Mouse (Mus musculus): Measurements from ENCODE around the gene Mdk.

The Mdk gene

DNA sequence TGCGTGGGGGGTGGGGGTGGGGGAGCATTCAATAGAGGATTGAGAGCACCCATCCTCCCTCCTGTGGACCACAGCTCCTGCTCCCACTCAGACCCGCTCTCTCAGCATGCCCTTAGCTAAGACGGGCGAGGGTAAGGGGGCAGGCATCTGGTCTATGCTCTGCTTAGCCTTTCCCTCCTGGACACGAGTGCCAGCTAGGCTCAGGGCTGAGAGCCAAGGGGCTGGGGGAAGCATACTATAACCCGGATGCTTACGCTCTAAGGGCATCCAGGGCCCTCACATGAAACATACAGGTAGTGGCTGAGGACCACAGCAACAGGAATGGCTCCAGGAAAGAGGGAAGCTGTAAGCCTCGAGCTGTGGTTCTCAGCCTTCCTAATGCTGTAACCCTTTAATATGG lies 26.0 kb upstream of the Mdk start:
- no peak for DNase-seq

DNA sequence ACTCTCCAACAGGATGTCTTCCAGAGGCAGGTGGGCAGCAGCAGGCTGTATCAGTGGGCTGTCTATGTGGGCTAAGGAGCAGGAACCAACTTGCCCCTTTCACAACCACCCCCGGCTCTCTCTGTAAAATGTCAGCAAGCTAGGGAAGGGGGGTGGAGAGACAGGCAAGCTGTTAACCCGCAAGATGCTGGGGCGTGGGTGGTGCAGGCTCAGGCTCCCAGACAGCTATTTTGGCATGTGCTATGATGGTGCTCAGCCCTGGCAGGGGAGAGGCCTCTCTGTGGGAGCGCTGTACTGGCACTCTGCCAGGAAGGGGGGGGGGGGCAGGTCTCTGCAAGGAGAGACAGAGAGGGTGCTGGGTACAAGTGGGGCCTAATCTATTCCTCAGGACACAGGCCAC lies 25.0 kb upstream of the Mdk start:
- DNase-seq, result peak; percentile 44

DNA sequence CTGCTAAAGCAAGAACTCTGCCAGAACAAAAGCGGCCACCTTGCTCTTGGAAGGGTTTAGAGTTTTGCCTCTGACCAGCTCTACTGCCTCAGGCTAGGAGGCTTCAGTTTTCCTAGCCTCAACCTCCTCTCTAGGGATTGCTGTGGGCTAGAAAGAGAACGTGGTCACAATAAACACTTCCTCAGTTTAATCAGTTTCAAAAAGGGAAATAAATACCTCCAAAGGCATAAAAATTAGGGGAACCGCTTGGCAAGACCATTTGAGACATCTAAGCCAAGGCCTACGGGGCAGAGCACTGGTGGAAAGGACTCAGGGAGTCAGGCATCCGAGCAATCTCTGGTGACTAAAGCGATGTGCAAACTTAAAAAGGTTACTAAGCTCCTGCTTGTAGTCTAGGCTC lies 23.8 kb upstream of the Mdk start:
- no peak for DNase-seq

DNA sequence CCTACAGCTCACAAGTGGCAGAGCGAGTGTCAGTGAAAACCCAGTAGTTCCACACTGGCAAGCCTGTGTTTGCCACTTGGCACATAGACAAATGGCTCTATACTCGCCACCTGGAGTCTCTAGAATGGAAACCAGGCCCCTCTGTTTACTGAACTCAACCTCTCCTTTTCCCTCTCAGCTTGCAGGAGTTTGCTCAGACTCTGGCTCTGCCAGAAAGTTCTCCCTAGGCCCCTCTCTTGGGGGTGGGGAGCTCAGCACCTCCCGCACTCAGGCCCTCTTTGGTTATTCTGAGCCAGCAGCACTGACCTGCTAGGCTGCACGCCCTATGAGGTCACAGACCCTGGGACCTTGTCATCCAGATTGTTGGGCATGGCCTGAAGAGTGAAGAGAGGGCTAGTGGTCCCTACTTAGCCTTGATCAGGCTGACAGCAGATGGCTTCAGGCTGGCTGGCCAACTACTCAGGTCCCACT lies 23.1 kb upstream of the Mdk start:
- peak; percentile 60 for DNase-seq

DNA sequence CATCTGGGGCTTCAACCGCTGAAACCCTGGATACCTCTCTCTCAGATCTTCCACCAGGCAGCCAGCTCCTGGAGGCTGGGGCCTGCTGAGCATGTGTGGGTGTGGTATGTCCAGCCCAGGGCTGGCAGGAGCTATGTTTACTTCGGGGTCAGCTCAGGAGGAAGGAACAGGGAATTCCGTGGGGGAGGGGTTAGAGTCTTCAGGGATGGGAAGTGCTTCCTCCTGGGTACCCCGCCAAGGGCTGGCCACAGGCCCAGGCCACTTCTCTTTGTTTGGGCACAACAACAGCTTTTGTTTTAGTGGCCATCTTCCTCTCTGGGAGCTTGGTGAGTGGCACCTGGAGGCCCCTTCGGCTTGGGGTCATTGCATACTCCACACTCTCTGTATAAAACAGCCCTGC lies 21.7 kb upstream of the Mdk start:
- DNase-seq, result peak; percentile 96

DNA sequence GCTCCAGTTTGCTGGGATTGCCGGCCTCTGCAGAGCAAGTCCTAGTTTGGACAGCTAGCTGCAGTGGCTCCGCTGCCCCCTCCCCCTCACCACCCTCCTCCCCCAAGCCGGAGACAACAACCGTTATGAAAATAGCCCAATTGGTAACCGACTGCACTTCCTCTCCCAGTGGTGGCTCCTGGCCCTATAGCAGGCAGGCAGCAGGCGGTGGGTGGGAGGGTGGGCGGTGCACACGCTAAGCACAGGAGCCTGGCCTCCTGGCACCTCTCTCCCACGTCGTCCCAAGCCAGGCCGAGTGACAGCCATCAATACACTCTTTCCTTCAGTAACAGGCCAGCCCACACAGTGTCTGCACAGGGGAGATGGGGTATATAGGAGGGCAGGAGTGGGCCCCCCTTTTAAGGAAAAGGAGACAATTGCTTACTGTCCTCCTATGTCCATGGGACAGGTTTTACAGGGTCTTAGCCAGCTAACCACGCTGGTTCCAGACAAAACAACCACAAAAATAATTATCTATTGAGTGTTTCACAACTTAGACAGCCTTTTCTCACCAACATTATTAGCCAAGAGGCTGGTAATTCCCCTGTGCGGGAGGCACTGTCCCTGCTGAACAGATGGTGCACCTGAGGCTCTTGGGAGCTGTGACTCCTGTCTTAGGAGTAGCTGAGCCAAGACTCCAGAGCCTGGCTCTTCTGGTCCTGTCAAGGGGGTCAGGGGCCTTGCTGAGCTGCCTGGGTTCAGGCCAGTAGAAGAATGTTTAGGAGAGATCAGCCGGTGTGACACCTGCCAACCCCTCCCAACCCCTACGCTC lies 18.4 kb upstream of the Mdk start:
- DNase-seq, result peak; percentile 68

DNA sequence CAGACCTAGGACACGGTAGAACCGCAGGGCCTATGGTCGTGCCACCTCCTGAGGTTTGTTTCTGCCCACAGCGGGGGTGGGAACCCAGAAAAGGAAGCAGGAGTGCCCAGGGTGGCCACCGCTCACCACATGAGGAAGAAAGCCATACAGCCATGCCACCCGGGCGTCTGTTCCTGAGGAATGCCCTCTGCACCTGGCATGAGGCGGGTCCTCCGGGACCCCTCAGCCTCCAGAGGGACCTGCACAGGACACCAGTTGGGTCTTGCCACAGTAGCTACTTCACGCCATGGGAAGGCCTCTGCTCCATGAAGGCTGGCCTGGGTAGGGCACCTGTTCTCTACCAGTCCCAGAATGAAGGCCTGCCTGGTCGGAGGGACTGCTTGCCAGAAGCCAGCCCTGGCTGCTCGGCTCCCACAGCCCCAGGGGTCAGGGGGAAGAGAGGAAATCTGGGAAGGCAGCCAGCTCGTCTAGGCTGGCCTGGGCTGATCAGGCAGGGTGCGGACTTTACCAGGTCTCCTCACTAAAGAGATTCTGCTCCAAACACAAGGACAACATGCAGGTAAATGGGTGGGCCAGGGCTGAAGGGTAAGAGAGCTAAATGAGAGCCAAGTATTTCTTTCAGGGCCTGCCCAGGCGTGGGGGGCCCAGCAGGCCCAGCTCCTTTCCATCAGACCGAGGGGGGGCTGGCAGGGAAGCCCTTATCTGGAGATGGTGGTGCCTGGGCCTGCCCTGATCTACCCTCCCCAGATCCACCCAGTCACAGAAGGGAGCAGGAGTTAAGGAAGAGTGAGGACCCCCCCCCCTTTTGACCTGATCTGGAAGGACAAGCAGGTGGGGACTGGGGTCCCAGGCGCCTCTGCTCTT lies 17.5 kb upstream of the Mdk start:
- peak; percentile 43 for DNase-seq

DNA sequence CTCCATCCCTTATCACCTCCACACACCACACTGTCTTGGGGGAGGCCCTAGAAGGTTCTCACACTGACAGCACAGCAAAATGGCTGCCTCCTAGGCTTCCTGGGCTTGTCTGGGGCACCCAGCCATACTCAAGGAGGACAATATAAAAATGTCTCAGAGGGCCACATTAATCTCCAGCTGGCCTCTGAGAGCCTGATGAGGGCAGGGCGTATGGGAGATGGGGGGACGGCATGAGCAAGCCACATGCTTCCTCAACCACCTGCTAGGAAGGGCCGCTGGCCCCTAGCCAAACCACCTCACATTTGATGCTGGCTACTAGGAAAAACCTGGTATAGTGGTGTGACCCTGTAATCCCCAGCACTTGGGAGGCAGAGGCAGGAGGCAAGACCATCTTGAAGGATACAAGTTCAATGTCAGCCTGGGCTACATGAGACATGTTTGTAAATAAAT lies 16.7 kb upstream of the Mdk start:
- no peak for DNase-seq

DNA sequence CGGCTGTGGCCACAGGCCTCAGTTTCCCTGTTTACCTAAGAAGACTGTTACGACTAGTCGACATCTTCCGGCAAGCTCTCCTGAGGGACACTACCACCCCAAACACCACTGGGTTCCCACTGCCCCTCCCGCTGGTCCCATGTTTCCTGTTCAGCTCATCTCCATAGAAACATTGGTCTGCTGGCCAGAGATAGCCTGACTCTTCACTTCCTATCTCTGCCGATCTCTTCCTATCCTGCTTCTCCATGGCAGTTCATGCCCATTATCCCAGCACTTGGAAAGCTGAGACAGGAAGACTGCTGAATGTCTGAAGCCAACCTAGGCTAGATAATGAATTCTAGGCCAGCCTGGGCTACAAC lies 16.0 kb upstream of the Mdk start:
- peak; percentile 80 for DNase-seq

DNA sequence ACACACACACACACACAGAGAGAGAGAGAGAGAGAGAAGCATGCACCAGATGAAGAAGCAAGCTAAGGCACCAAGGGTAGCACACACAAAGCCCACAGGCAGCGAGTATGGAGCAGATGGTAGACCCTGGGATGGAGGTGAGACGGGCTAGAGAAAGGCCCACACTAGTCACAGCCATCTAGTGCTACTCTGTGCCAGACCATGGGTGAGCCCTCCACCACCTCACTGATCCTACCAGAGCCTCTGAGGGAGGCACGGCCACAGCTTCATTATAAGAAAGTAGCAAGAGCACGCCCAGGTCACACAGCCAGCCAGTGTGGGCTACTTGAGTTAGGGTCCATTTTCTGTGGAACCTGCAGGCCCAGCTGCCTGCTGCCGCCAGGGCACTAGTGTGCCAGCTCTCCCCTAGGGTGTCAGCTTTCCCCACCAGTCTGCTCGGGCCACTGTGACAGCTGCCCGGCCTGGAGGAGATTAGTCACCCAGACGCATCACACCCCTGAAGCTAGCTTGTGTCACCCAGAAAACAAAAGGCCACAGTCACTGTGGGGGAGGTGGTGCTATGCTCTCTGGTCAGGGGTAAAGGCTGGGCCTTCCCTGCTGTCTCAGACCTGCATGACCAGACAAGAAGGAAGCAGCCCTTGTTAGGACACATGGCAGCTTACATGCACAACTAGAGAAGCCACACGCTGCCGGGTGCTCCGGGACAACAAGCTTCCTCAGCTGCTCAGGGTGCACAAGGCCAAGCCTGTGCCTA lies 15.5 kb upstream of the Mdk start:
- peak; percentile 71 for DNase-seq

DNA sequence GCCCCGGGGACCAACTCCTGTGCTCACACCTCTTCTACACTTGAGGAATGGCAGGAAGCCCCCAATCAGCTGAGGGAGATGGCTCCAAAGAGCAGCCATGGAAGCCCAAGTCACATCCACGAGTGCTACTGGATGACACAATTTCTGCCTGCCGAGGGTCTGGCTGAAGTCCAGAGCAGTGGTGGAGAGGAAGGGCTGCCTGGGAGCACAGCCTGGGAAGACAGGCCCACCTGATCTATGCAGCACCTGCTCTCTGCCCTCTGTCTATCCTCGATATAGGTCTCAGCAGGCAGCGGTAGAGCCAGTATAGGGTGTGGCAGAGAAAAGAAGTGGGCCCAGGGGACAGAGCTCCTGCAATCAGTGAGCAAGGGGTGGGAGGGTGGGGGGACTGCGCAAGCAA lies 14.7 kb upstream of the Mdk start:
- peak; percentile 58 for DNase-seq

DNA sequence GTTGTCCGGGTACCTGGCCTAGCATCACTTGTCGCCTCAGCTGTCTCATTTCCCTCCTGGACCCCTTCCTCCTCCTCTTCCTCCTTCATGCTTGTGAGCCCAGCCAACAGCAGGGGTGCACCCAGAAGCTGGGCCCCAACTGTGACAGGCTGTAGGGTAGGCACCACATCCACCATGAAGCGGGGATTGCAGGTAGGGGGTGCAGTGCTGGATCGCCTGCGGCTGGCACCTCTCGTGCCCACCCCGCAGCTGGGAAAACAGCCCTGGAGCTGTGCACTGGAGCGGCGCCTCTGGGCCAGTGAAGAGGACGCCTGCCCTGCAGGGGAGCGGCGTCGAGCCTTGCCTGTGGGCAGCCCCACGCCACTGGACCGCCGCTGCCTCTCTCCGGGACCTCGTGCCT lies 13.4 kb upstream of the Mdk start, which contains the start of gene Gm9821:
Gene Gm9821, plus strand, starts transcription at position 221 of the 400 bp plus-strand sequence.
- no peak for DNase-seq

DNA sequence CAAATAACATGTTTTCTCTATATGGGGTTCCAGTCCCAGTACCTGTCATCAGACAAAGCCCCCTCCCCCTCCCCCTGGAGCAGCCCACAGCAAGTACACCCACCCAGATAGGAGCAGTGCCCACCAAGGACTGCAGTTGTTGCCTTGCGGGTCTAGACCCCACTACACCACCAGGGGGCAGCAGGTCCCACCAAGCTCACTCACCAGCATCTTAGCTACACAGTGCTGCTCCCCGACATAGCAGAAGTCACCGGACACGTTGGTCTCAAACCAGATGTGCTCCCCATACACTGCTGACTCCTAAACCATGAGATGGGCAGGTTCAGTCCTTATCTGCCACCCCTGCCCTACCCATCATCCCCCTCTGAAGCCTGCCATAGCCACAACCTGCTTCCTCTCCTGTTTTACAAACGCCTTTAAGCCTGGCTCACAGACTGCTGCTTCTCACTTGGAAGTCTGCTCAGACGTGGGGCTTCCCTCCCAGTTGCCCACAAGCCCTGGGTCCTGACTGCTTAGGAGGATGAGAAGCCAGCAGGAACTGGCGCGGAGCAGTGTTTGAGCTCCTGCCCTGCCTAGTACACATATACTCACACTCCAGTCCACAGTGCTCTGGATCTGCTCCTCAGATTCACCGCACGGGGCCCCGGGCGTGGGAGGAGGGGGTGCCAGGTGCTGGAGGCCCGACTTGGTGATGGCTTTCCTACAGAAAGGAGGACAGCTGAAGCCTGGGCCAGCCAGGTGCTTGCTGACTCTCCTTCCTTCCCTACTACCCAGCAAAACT lies 12.3 kb upstream of the Mdk start:
- peak; percentile 84 for DNase-seq

DNA sequence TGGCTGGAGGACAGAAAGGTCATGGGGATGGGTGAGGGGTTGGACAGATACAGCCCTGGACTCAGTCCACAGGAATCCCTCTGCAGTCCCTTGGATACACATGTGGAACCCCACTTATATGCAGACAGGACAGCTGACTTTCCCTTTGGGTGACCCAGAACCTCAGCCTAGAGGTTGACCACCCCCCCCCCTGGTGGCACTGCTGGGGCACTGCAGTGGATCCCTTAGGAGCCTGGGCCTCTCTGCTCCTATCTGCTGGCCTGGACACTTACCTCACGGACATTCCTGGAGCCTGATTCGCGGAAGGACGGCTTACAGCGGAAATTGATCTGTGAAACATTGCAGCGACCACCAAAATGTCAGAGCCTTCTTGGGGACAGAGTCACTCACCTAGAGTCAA lies 10.3 kb upstream of the Mdk start:
- DNase-seq, result no peak

DNA sequence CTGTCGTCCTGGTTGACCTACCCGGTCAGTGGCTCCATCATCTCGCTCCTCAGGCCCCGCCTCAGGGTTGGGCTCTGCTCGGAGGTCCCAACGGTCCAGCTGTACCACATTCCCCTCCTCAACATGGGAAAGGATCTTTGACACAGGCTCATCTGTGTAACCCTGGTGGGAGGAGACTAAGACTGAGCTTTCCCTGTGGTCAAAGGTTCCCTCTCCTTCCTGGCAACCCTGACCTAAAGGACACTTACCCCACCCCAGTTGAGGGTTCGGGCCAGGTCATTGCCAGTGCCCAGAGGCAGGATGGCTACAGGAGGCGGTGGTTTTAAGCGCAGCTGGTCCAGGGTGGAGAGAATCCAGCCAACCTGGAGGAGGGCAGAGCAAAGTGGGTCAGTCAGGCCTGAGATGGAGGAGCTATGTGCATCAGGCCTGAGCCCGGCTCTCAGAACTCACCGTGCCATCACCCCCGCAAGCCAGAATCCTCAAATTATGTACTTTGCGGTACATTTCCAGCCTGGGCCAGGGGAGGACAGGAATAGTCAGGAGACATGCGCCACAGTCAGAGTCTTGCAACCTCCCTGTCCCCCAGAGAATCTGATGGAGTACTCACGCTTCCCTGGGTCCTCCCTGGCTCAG lies 7.3 kb upstream of the Mdk start:
- no peak for DNase-seq

DNA sequence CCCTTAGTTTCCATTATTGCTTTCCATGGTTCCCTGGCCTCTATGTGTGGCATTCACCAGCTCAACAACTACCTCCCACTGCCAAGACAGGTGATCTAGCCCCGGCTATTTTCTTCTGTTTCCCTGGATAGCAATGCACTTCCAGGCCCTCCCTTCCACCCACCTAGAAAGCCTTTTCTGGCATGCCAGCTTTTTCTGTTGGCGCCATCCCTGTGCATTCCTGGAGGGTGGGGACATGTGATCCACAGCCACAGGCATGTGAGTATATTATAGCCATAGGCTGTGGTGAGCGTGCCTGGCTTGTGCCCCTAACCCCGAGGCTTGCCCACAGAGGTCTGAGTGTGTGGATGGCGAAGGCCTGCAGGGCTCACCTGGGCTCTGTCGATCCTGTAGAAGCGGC lies 4.1 kb upstream of the Mdk start:
- no peak for DNase-seq

DNA sequence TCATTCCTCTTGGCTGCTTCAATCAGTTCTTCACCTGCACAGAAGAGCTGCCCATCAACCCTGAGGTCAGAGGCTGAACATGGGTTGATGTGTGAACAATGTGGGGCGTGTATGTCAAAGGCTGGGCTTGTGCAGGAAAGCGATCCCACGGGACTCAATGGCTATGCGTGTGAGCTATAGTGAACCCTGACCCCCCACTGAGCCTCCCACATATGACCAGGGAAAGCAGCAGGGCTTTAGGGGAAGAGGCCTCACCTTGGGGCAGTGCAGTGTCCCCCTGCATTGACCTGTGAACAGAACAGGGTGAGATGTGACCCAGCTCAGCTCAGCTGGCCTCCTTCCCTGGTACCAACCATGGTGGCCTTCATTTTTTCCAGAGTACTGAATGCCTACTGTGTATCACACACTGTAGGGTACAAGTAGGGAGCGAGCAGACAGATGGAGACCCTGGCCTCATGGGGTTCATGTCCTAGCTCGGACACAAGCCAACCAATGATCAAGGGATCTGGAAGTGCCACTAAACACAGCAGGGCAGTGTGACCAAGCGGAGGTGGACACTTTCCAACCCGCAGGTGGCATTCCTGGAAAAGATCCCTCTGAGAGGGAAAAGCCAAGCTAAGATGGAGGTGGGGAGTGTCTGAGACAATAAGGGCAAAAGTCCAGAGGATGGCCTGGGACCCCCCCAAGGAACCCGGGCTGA lies 2.9 kb upstream of the Mdk start:
- no peak for DNase-seq

DNA sequence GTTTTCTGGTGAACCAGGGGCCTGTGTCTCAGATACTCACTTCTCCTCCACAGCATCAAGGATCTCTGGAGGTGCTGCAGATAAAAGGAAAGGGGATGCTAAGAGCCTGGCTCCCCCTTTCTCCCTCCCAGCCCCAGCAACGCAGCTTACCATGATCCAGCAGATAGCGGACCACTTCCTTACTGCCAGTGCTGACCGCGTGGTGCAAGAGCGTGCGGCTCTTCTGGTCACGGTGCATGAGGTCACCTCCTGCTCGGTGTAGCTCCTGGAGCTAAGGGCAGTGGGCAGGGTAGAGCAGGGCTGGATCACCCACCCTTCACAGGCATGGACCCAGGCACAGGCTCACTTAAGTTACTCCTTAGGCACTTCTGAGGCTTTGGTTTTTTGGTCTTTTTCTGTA lies 1.9 kb upstream of the Mdk start:
- DNase-seq, result no peak

DNA sequence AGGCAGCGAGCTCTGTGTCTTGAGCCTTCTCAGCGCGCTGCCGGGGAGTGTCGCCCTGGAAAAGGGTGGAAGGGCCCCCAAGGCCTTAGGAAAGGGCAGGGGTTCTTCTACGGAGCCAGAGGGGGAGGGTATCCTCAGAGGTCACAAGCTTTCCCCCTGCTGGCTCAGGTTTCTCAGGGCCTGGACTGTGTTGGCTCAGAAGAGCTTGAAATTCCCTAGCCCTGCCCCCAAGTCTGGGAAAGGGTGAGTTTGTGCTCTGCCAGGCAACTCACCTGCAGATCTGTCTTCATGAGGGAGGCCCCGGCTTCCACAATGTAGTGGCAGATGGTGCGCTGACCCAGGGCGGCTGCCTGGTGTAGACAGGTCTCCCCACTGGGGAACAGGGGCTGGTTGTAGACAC lies 1.4 kb upstream of the Mdk start:
- no peak for DNase-seq

DNA sequence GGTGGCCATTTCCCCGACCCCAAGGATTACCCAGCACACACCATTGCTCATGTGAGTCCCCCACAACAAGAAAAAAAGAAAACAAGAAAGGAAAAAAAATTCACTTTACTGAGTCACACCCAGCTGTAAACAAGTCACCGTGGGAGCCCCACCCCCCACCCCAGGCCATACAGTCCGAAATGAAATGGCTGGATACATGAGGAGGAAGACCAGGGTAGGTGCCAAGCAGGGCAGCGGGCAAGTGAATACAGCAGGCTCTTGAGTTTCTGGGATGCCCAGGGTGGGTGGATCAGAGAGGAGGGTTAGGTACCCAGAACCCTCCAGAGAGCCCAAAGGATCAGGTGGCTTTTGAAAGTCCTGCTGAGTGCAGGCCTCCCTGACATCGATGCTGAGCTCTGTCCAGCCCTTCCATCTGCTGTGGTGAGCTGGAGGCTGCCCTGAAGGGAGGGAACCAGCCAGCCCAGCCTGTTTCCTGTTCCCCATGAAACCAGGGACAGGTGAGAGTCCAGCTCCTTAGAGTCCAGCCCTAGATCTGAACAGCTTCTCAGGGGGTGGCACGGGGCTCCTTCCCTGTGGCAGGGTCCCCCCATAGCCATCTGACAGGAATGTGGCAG lies 747 bp upstream of the Mdk start:
- DNase-seq, result no peak

Measured in lung, postnatal 36 days (tissue).